Mouse (Mus musculus) bone marrow macrophage, adult 2 months (primary cell): ENCODE data around the gene Zbtb7a.

Experiments
- CTCF ChIP-seq: IDR thresholded peaks from 2 replicates; pipeline ENCODE4 v1.5.1; 2012; ENCODE audit warnings: low read depth, mild to moderate bottlenecking, low read length, moderate library complexity
- POLR2A ChIP-seq: IDR thresholded peaks from 2 replicates; pipeline ENCODE4 v1.6.1; 2012; ENCODE audit warnings: mild to moderate bottlenecking, low read depth, low read length, borderline replicate concordance

DNA sequence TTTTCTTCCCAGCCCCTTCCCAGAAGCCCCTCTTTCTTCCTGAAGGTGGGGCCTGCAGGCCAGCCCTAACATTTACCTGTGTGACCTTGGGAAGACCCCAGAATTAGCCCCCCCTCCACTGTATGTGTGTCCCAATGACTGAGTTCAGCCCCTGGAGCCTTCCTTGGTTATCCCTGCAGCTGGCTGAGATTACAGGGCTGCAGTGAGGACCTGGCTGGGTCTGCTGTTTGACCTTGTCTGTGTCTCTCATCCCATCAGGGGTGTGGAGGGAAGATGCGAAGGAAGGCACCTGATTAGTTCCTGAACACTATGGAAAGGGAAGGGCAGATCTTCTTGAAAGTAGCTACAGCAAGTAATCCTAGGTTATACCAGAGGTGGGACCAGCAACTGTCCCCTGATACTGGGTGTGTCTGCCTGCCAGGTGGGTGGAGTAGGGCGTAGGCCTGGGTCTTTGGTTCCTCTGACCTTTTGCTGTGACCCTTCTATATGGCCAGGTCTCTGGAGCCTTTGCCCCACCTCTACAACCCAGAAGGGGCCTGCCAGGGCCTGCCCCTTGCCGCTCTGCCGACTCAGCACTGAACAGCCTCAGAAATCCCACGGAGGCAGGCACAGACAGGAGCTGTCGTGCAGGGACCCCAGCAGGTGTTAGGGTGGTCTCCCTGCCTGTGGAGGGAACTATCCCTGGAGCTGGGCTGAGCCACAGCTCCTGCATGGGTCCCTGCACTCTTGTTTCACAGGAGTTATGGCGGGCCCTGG is 6.6 kb downstream of the Zbtb7a start:
- TF ChIP-seq POLR2A = no peak
- TF ChIP-seq CTCF = no peak
